Mouse (Mus musculus): ENCODE measurements around the gene Rbm28. TPM values are rescaled to one million over a fixed set of nuclear protein-coding genes. Genes with fewer than 3 reads are reported as not detected.
A peak's percentile ranks its signal among the peaks of the same experiment; 100 is the strongest.

Rbm28 gene
- polyA plus RNA-seq, 1 experiment from 2014 or later = 8.5 TPM

DNA sequence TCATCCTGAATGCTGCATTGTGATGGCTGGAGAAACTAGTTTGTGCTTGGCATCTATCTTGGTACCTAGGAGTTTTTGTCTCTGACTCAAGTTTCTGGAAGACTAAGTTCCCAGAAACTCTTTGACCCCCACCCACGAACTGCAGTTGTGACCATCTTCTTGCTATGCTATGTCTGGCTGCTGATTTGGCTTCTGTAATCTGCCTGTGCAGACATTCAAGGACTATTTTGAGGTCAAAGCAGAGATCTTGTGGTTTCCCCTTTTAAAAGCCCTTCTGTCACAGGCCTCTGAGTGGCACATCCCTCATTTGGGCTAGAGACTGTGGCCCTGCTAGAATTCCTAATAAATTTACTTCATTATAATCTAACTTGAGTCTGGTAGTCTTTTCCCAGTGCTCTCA, 23.1 kb upstream of the Rbm28 start:
- 14% methylated on average over 1 of the region's 1 CpGs for WGBS (ENCODE audit: insufficient replicate concordance)

DNA sequence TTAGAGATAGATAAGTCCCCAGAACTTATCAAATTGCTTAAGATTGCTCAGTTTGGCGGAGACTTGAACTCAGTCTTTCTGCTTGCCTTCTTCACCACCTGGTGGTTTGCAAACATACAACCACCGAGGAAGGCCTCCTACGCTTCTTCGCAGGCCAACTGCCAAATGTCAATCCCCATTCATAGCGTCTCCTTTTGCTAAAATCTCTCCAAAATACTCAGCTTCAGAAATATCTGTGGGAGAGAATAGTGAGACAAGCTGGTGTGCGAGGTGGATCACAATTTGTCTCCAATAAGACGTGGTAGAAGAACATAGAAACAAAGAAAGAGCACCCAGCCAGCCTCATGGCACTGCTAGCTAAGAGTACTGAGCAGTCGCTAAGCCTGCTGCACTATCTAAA, 15.0 kb upstream of the Rbm28 start:
- ATAC-seq (ENCODE audit: insufficient read depth) = no peak
- Histone ChIP-seq H3K9ac (no peak overlapping the region), H3K36me3 (replicated peaks) (no peaks in the 10 kb centered on the region), H3K27ac (replicated peaks) (no peak overlapping the region), H3K27me3 (peaks cover 84% of the 10 kb centered on the region), H3K4me2 (no peak overlapping the region; the same call in 1 of the 2 replicates), H3K4me1 (replicated peaks) (peaks cover 8% of the 10 kb centered on the region; the same call in 1 of the 2 replicates), H3K9me3 (replicated peaks) (no peaks in the 10 kb centered on the region), H3K4me3 (replicated peaks) (no peak overlapping the region)
- WGBS (ENCODE audit: insufficient replicate concordance) = 39% methylated on average over 8 of the region's 8 CpGs

More for the DNA sequence above, 23.1 kb upstream of the Rbm28 start:
- H3K27me3 ChIP-seq = peaks cover 19% of the 10 kb centered on the region
- no peaks in the 10 kb centered on the region for H3K9me3 ChIP-seq (replicated peaks)
- ATAC-seq (ENCODE audit: insufficient read depth) = no peak
- no peak overlapping the region for H3K4me3 ChIP-seq (replicated peaks)
- H3K27ac ChIP-seq (replicated peaks) = no peak overlapping the region
- no peak overlapping the region for H3K4me2 ChIP-seq
- no peak overlapping the region for H3K9ac ChIP-seq
- H3K4me1 ChIP-seq (replicated peaks) = no peaks in the 10 kb centered on the region
- H3K36me3 ChIP-seq (replicated peaks) = no peaks in the 10 kb centered on the region

DNA sequence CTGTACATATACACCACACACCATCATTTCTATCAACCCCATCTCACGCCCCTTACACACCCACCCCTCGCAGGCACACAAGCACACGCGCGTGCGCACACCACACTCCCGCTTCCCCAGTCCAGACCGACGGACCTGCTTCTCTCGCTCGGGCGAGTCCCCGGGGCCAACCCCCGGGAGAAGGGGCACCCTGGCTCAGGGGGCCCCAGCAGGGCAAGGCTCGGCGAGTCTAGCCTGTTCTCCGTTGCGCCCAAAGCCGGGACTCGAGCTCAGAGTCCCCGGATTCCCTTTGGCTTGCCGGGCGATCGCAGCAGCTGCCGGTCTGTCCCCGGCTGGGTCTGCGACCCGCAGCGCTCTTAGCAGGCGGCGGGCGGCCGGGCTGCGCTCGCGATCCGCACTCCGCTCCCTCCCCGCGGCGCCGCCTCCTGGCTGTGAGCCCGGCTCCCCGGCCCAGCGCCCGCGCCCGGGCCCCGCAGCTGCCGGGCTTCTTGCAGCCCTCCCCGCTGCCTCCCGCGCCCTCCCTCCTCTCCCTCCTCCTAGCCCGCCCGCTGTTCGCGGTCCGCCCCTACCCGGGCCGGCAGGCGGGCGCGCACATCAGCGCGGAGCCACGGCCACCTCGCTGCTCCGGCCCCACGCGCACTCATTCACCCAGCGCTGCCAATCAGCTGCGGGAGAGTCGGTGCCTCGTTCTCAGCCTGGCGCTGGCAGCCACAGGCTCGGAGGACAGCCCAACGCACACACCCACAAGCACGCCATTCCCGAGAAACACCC, 14.3 kb upstream of the Rbm28 start, which contains the start of gene Prrt4:
Gene Prrt4, minus strand, starts transcription at position 697 of the 771 bp plus-strand sequence.
- WGBS (ENCODE audit: insufficient replicate concordance) = under 1% methylated on average over 79 of the region's 79 CpGs
- Histone ChIP-seq H3K27ac (replicated peaks) (no peak within 1 kb of the TSS), H3K27me3 (peaks cover 92% of the 10 kb centered on the region), H3K36me3 (replicated peaks) (no peaks in the 10 kb centered on the region), H3K4me2 (peak within 1 kb of the TSS; percentile 70), H3K4me3 (replicated peaks) (peak within 1 kb of the TSS; percentile 46), H3K4me1 (replicated peaks) (peaks cover 8% of the 10 kb centered on the region; the same call in 1 of the 2 replicates), H3K9me3 (replicated peaks) (no peaks in the 10 kb centered on the region), H3K9ac (no peak within 1 kb of the TSS)
- no peak for ATAC-seq (ENCODE audit: insufficient read depth)

- Histone ChIP-seq H3K4me1 (replicated peaks) (peaks cover 8% of the 10 kb centered on the region; the same call in 1 of the 2 replicates), H3K36me3 (replicated peaks) (no peaks in the 10 kb centered on the region), H3K4me3 (replicated peaks) (no peak overlapping the region), H3K27ac (replicated peaks) (no peak overlapping the region), H3K9ac (no peak overlapping the region), H3K27me3 (peaks cover 100% of the 10 kb centered on the region), H3K4me2 (peak overlapping the region; percentile 70), H3K9me3 (replicated peaks) (no peaks in the 10 kb centered on the region)
- WGBS (ENCODE audit: insufficient replicate concordance) = 17% methylated on average over 17 of the region's 17 CpGs
- no peak for ATAC-seq (ENCODE audit: insufficient read depth)
These were observed 13.4 kb upstream of the Rbm28 start for GRCm38 (mm10) chr6:29177901-29178879.

DNA sequence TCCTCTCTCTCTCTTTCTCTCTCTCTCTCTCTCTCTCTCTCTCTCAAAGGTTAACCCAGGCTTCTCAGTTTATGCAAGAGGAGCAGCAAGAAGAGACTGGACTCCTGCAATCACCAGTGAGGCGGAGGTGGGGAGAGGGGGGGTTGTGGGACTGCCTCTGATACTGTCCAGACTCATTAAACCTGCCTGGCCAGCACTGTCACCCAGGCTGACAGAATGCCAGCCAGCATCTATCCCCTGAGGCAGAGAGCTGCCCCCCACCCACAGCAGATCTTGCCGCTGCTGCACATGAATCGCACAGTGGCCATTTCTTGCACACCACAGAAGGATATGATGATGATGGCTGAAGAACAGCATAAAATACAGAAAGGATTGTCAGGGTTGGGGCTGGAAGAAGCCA, 10.3 kb upstream of the Rbm28 start:
- no peak for ATAC-seq (ENCODE audit: insufficient read depth)
- H3K4me3 ChIP-seq (replicated peaks) = no peak overlapping the region
- 65% methylated on average over 3 of the region's 3 CpGs for WGBS (ENCODE audit: insufficient replicate concordance)
- H3K27ac ChIP-seq (replicated peaks) = no peak overlapping the region
- H3K4me2 ChIP-seq = no peak overlapping the region
- H3K9ac ChIP-seq = no peak overlapping the region
- no peaks in the 10 kb centered on the region for H3K9me3 ChIP-seq (replicated peaks)
- H3K4me1 ChIP-seq (replicated peaks) = peaks cover 21% of the 10 kb centered on the region
- H3K36me3 ChIP-seq (replicated peaks) = no peaks in the 10 kb centered on the region
- peaks cover 100% of the 10 kb centered on the region for H3K27me3 ChIP-seq

- H3K4me2 ChIP-seq = no peak overlapping the region
- peaks cover 21% of the 10 kb centered on the region for H3K4me1 ChIP-seq (replicated peaks)
- no peaks in the 10 kb centered on the region for H3K36me3 ChIP-seq (replicated peaks)
- peaks cover 100% of the 10 kb centered on the region for H3K27me3 ChIP-seq
- H3K27ac ChIP-seq (replicated peaks) = no peak overlapping the region
- 32% methylated on average over 7 of the region's 7 CpGs for WGBS (ENCODE audit: insufficient replicate concordance)
- ATAC-seq (ENCODE audit: insufficient read depth) = no peak
- H3K9me3 ChIP-seq (replicated peaks) = no peaks in the 10 kb centered on the region
- no peak overlapping the region for H3K9ac ChIP-seq
- no peak overlapping the region for H3K4me3 ChIP-seq (replicated peaks)
These were observed 9.6 kb upstream of the Rbm28 start for GRCm38 (mm10) chr6:29174368-29174767.

DNA sequence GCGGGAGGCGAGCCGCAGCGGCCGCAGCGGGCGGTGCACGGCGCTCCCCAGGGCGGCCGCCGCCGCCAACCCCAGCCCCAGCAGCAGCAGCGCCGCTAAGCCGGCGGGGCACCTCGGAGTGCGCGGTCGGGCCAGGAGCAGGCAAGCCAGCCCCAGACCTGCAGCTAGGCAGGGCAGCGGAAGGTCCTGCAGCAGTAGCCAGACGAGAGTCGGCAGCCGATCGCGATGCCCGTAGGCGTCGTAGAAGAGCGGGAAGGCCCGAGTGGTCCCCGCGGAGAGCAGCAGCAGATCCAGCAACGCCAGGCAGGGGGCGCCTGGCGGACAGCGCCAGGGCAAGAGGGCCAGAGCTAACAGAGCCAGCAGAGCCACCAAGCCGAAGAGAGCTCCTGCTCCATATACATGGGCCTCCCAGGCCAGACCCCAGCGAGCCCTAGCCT, 6.2 kb upstream of the Rbm28 start:
- Histone ChIP-seq H3K4me2 (peak overlapping the region; percentile 72), H3K27ac (replicated peaks) (no peak overlapping the region), H3K9ac (no peak overlapping the region), H3K27me3 (peaks cover 100% of the 10 kb centered on the region), H3K4me3 (replicated peaks) (peak overlapping the region; percentile 43), H3K36me3 (replicated peaks) (no peaks in the 10 kb centered on the region), H3K9me3 (replicated peaks) (no peaks in the 10 kb centered on the region), H3K4me1 (replicated peaks) (peaks cover 15% of the 10 kb centered on the region)
- ATAC-seq (ENCODE audit: insufficient read depth) = 0 out of 2 replicates have a peak, but pooled peaks have one; percentile 37
- 0% methylated on average over 40 of the region's 40 CpGs for WGBS (ENCODE audit: insufficient replicate concordance)

DNA sequence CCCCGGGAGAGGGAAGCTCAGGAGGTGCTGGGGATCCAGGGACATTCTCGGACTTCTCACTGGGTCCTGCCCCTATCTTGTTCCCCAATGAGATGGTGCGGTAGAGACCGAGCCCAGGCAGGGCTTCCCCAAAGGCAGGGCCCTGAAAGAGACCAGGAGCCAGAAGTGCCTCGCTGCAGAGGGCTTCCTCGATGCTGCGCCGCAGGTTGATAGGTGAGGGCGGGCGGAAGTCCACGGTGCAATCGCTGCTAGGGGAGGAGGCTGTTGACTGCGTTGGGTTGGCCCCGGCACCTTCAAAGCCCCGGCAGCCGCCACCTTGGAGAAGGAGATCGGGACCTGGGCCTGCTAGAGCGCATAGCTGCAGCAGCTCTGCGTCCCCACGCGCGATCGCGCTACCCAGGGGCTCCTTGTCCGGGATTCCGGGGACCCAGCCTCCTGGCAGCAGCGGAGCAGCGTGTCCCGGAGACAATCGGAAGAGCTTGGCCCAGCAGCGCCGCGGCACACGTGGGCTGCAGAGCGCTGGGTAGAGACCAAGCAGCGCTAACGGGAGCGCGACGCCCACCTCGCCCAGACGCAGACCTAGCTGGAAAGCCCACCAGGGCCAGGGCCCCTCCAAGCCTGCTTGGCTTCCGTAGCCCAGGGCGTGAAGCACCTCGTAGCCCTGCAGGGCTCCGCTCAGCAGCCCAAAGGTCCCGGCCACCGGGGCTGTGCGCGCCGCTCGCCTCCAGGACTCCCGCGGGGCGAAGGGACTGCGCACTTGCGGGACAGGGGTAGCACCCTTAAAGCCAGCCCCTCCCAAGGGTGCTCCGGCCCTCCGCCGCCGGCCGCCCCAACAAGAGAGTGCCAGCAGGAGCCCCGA, 5.5 kb upstream of the Rbm28 start:
- Histone ChIP-seq H3K4me2 (peak overlapping the region; percentile 72), H3K36me3 (replicated peaks) (no peaks in the 10 kb centered on the region), H3K9me3 (replicated peaks) (no peaks in the 10 kb centered on the region), H3K4me1 (replicated peaks) (peaks cover 15% of the 10 kb centered on the region), H3K27ac (replicated peaks) (no peak overlapping the region), H3K27me3 (peaks cover 99% of the 10 kb centered on the region), H3K9ac (no peak overlapping the region), H3K4me3 (replicated peaks) (peak overlapping the region; percentile 43)
- WGBS (ENCODE audit: insufficient replicate concordance) = under 1% methylated on average over 63 of the region's 63 CpGs
- no peak for ATAC-seq (ENCODE audit: insufficient read depth)

- peaks cover 94% of the 10 kb centered on the region for H3K27me3 ChIP-seq
- H3K4me3 ChIP-seq (replicated peaks) = peak overlapping the region; percentile 43; the same call in 1 of the 2 replicates
- no peaks in the 10 kb centered on the region for H3K36me3 ChIP-seq (replicated peaks)
- 9% methylated on average over 12 of the region's 12 CpGs for WGBS (ENCODE audit: insufficient replicate concordance)
- peaks cover 17% of the 10 kb centered on the region for H3K4me1 ChIP-seq (replicated peaks)
- peak overlapping the region; percentile 72 for H3K4me2 ChIP-seq
- ATAC-seq (ENCODE audit: insufficient read depth) = no peak
- H3K27ac ChIP-seq (replicated peaks) = no peak overlapping the region
- H3K9ac ChIP-seq = no peak overlapping the region
- H3K9me3 ChIP-seq (replicated peaks) = no peaks in the 10 kb centered on the region
These were observed 4.9 kb upstream of the Rbm28 start for GRCm38 (mm10) chr6:29169675-29170062.

GRCm38 (mm10) chr6:29168871-29169270, 4.1 kb upstream of the Rbm28 start:
- Histone ChIP-seq H3K27ac (replicated peaks) (no peak overlapping the region), H3K27me3 (peaks cover 86% of the 10 kb centered on the region), H3K9me3 (replicated peaks) (no peaks in the 10 kb centered on the region), H3K4me3 (replicated peaks) (no peak overlapping the region), H3K9ac (no peak overlapping the region), H3K4me1 (replicated peaks) (peaks cover 23% of the 10 kb centered on the region), H3K4me2 (no peak overlapping the region), H3K36me3 (replicated peaks) (no peaks in the 10 kb centered on the region)
- no peak for ATAC-seq (ENCODE audit: insufficient read depth)
- WGBS (ENCODE audit: insufficient replicate concordance) = 23% methylated on average over 2 of the region's 2 CpGs

All from liver, embryonic 15.5 days (tissue).